Mouse (Mus musculus): ENCODE results near the gene Myl6b.

DNA sequence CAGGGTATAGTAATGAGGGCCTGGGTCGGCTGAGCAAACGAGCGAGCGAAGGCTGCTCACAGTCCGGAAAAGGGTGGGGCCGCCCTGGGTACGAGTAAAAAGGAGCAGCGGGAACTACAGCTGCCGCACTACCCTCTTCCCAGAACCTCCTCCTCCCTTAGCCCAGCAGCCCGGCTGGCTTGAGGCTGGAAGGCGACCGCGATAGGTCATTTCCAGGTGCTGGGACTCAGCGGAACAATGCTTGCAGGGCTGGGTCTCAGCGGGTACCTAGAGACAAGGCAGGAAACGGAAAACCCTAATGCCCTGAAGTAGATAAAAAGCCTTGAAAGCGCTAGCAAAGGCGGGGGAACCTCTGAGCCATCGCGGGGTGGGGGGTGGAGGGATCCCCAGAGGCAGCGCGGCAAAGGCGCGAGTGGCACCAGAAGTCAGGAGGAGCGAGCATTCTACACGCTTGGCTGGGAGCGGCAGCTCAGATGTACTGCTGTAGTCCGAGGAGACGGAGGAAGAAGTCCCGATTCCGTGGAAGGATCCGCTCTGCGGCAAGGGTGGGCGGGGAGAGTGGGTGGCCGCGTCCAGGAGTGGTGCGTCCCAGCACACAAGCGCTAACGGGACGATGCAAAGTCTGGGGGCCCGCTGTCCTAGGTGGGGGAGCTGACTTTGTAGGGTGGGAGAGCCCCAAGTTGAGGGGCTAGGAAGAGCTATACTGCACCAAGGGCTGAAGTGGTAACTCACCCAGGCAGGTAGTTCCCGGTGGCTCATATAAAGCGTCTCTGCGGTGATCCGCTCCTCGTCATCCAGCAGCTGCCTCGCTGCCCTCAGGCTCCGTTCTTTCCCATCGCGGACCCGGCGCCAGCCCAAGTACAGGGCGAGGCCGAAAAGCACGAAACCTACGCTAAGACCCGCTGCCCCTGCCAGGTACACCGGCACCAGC, 26.5 kb upstream of the Myl6b start:
- no peak for TF ChIP-seq USF1 (IDR thresholded peaks at IDR 0.05; ENCODE audit: low read depth, low read length)
- TF ChIP-seq POLR2A (IDR thresholded peaks at IDR 0.05; ENCODE audit: low read depth, low read length): no peak; the same call in none of the 2 replicates
- TF ChIP-seq CTCF (conservative IDR thresholded peaks at IDR 0.05 in 1 of 2, IDR thresholded peaks at IDR 0.05 in 1 of 2; ENCODE audit: low read depth in 2 of 2, low read length in 2 of 2): no peak
- no peak for TF ChIP-seq NELFE (IDR thresholded peaks at IDR 0.05; ENCODE audit: low read depth, low read length)
- TF ChIP-seq SIN3A (IDR thresholded peaks at IDR 0.05; ENCODE audit: low read length): peak; percentile 54
- no peak for TF ChIP-seq TBP (conservative IDR thresholded peaks at IDR 0.05; ENCODE audit: low read depth, low read length)
- TF ChIP-seq EP300 (IDR thresholded peaks at IDR 0.05; ENCODE audit: low read length): no peak
- no peak for TF ChIP-seq BHLHE40 (IDR thresholded peaks at IDR 0.05; ENCODE audit: low read depth, low read length)
- TF ChIP-seq HCFC1 (IDR thresholded peaks at IDR 0.05; ENCODE audit: low read depth, low read length): no peak; the same call in 1 of the 2 replicates
- no peak for TF ChIP-seq PAX5 (IDR thresholded peaks at IDR 0.05; ENCODE audit: low read length)
- TF ChIP-seq MEF2A (IDR thresholded peaks at IDR 0.05; ENCODE audit: borderline replicate concordance, low read depth, low read length): no peak

All from CH12.LX (cell line).